Mouse (Mus musculus) neural tube, postnatal 0 days (tissue): ENCODE measurements around the gene Rgs6. TPM values are rescaled to one million over a fixed set of nuclear protein-coding genes. Genes with fewer than 3 reads are reported as not detected.

Experiments used
- polyA plus RNA-seq: library from polyadenylated mRNA; unstranded; fragments of >200 nt; fragmentation: Nextera tagmentation; extraction: Ambion mirVana; gene quantifications from 2 replicates; pipeline ENCODE4 v1.2.1, GENCODE M21; 2015

Gene Rgs6
- polyA plus RNA-seq, result 12.0 and 15.8 TPM in 2 replicates

GRCm38 (mm10) chr12:82588017-82588416, at the start of gene Rgs6:
Gene Rgs6, plus strand, starts transcription at chr12:82588292.

